Mouse (Mus musculus) stomach, embryonic 15.5 days (tissue): Measurements from ENCODE around the gene Hs6st3. TPM values are rescaled to one million over a fixed set of nuclear protein-coding genes. Genes with fewer than 3 reads are reported as not detected.

Experiments
- ATAC-seq: fragments of 200-750 bp; cut with Nextera tagmentation; 2 replicates; pipeline ENCODE4 v1.8.0; 2017; ENCODE audit warnings: low read depth, moderate number of reproducible peaks, moderate TSS enrichment; ENCODE audit not compliant: insufficient read depth, low FRiP score
- H3K27ac ChIP-seq: fragments of 300-500 bp; sonication (generic); 2 replicates; pipeline ENCODE4 v1.5.1; 2015; ENCODE audit warnings: mild to moderate bottlenecking, inconsistent platforms
- H3K27me3 ChIP-seq: fragments of 300-500 bp; sonication (generic); replicated peaks from 2 replicates; pipeline ENCODE4 v1.6.1; 2015; ENCODE audit warnings: inconsistent platforms
- H3K36me3 ChIP-seq: fragments of 300-500 bp; sonication (generic); 2 replicates; pipeline ENCODE4 v1.6.1; 2015; ENCODE audit warnings: inconsistent platforms
- H3K4me1 ChIP-seq: fragments of 300-500 bp; sonication (generic); 2 replicates; pipeline ENCODE4 v1.6.1; 2015; ENCODE audit warnings: inconsistent platforms
- H3K4me2 ChIP-seq: fragments of 300-500 bp; sonication (generic); 2 replicates; pipeline ENCODE4 v1.6.1; 2015; ENCODE audit warnings: mild to moderate bottlenecking, inconsistent platforms
- H3K4me3 ChIP-seq: fragments of 300-500 bp; sonication (generic); replicated peaks from 2 replicates; pipeline ENCODE4 v1.5.1; 2015; ENCODE audit warnings: inconsistent platforms
- H3K9ac ChIP-seq: fragments of 300-500 bp; sonication (generic); 2 replicates; pipeline ENCODE4 v1.6.1; 2015; ENCODE audit warnings: inconsistent platforms
- H3K9me3 ChIP-seq: fragments of 300-500 bp; sonication (generic); 2 replicates; pipeline ENCODE4 v1.6.1; 2016; ENCODE audit warnings: inconsistent platforms
- WGBS: fragments of 180-500 bp; shearing (Covaris S2); methylation state at CpG from one replicate; pipeline ENCODE4 v1.1.7; 2015; 5-methylcytosine and 5-hydroxymethylcytosine counted together
- polyA plus RNA-seq: library from polyadenylated mRNA; unstranded; fragments of >200 nt; fragmentation: Nextera tagmentation; extraction: Ambion mirVana; gene quantifications from 2 replicates; pipeline ENCODE4 v1.2.1, GENCODE M21; 2015

The Hs6st3 gene
- polyA plus RNA-seq, 1 experiment from 2014 or later = 0.19 TPM

DNA sequence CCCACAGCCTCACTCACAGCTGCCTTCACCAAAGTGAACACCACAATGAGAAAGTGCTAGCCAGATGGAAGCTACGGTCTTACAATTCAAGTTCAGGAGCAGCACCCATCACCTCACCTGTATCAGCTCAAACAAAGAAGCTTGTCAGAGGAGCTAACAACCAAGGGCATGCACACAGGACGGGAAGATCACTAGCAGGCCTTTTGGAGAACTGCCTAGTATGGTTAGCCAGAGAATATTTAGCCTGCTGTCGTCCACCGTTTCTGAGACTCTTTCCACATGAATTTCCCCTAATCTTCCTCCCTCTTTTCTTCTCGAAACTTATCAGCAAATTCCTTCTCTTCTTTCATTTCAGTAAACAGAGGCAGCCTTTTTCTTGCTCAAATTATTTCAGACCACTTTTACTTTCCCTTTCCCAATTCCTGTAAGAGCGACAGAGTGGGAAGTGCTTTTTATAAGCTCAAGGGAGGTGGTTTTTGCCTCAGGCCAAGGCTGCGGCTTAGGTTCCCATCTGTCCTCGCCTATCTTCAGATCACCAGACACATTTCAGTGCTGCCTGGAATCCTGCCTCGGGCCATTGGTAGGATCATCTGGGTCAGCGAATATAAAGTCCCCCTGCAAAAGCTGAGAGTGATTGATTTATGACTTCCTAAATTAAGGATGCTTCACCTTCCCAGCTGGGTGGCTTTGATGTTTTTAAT, 757.8 kb downstream of the Hs6st3 start:
- ATAC-seq = no peak

GRCm38 (mm10) chr14:119902486-119902885, 764.3 kb downstream of the Hs6st3 start:
- H3K36me3 ChIP-seq = no peaks in the 10 kb centered on the region
- H3K4me2 ChIP-seq = no peak overlapping the region
- H3K9me3 ChIP-seq = no peaks in the 10 kb centered on the region
- no peak for ATAC-seq
- H3K9ac ChIP-seq = no peak overlapping the region
- H3K4me1 ChIP-seq = no peaks in the 10 kb centered on the region
- H3K4me3 ChIP-seq = no peak overlapping the region
- no peak overlapping the region for H3K27ac ChIP-seq
- H3K27me3 ChIP-seq = no peaks in the 10 kb centered on the region

More for the DNA sequence above, 757.8 kb downstream of the Hs6st3 start:
- Histone ChIP-seq H3K36me3 (no peaks in the 10 kb centered on the region), H3K27ac (no peak overlapping the region), H3K9ac (no peak overlapping the region), H3K27me3 (no peaks in the 10 kb centered on the region), H3K4me1 (no peaks in the 10 kb centered on the region), H3K4me3 (no peak overlapping the region), H3K9me3 (no peaks in the 10 kb centered on the region), H3K4me2 (no peak overlapping the region)
- 49% methylated on average over 10 of the region's 10 CpGs for WGBS

GRCm38 (mm10) chr14:119908032-119908675, 770.0 kb downstream of the Hs6st3 start:
- no peak for ATAC-seq

GRCm38 (mm10) chr14:119914508-119914907, 776.4 kb downstream of the Hs6st3 start:
- H3K4me3 ChIP-seq = no peak overlapping the region
- 31% methylated on average over 6 of the region's 6 CpGs for WGBS
- H3K9me3 ChIP-seq = no peaks in the 10 kb centered on the region
- no peaks in the 10 kb centered on the region for H3K36me3 ChIP-seq
- no peaks in the 10 kb centered on the region for H3K27me3 ChIP-seq
- H3K9ac ChIP-seq = no peak overlapping the region
- no peak overlapping the region for H3K27ac ChIP-seq
- no peak for ATAC-seq
- no peak overlapping the region for H3K4me2 ChIP-seq
- H3K4me1 ChIP-seq = no peaks in the 10 kb centered on the region

More at GRCm38 (mm10) chr14:119908032-119908675, 770.0 kb downstream of the Hs6st3 start:
- no peak overlapping the region for H3K9ac ChIP-seq
- WGBS = 45% methylated on average over 13 of the region's 13 CpGs
- no peaks in the 10 kb centered on the region for H3K9me3 ChIP-seq
- H3K27me3 ChIP-seq = no peaks in the 10 kb centered on the region
- no peaks in the 10 kb centered on the region for H3K4me1 ChIP-seq
- H3K4me3 ChIP-seq = no peak overlapping the region
- H3K4me2 ChIP-seq = 0 out of 2 replicates have a peak overlapping the region, but pooled peaks have one; percentile 11
- H3K36me3 ChIP-seq = no peaks in the 10 kb centered on the region
- no peak overlapping the region for H3K27ac ChIP-seq

GRCm38 (mm10) chr14:119918281-119919034, 780.3 kb downstream of the Hs6st3 start:
- 41% methylated on average over 6 of the region's 6 CpGs for WGBS

GRCm38 (mm10) chr14:119919177-119919576, 781.0 kb downstream of the Hs6st3 start:
- no peaks in the 10 kb centered on the region for H3K27me3 ChIP-seq
- 67% methylated on average over 1 of the region's 1 CpGs for WGBS
- no peak overlapping the region for H3K9ac ChIP-seq
- no peaks in the 10 kb centered on the region for H3K36me3 ChIP-seq
- H3K4me3 ChIP-seq = no peak overlapping the region
- H3K4me2 ChIP-seq = no peak overlapping the region
- no peaks in the 10 kb centered on the region for H3K4me1 ChIP-seq
- H3K27ac ChIP-seq = no peak overlapping the region
- H3K9me3 ChIP-seq = no peaks in the 10 kb centered on the region
- no peak for ATAC-seq

More at GRCm38 (mm10) chr14:119918281-119919034, 780.3 kb downstream of the Hs6st3 start:
- no peaks in the 10 kb centered on the region for H3K27me3 ChIP-seq
- no peak overlapping the region for H3K4me3 ChIP-seq
- no peaks in the 10 kb centered on the region for H3K9me3 ChIP-seq
- no peak overlapping the region for H3K9ac ChIP-seq
- no peak overlapping the region for H3K4me2 ChIP-seq
- no peaks in the 10 kb centered on the region for H3K4me1 ChIP-seq
- ATAC-seq = no peak
- no peaks in the 10 kb centered on the region for H3K36me3 ChIP-seq
- H3K27ac ChIP-seq = no peak overlapping the region

Other genes with a start within 250 kb of the Hs6st3 start
- gene Dzip1, start 212.9 kb upstream of the Hs6st3 start, polyA plus RNA-seq = 13.3 and 13.5 TPM in 2 replicates
- 64.4 and 68.3 TPM in 2 replicates for gene Dnajc3, start 200.4 kb upstream of the Hs6st3 start, polyA plus RNA-seq
- 8.8 and 11.7 TPM in 2 replicates for gene Uggt2, start 38.9 kb upstream of the Hs6st3 start, polyA plus RNA-seq